Mouse (Mus musculus) right cerebral cortex, postnatal 36 days (tissue): Measurements from ENCODE around the gene Slc9a9.

Source experiments
- DNase-seq, 2 experiments: peaks; one replicate each; pipeline ENCODE4 v3.0.0; 2022; ENCODE audit warnings: low spot score in 2 of 2, mixed read lengths in 1 of 2

Gene Slc9a9

DNA sequence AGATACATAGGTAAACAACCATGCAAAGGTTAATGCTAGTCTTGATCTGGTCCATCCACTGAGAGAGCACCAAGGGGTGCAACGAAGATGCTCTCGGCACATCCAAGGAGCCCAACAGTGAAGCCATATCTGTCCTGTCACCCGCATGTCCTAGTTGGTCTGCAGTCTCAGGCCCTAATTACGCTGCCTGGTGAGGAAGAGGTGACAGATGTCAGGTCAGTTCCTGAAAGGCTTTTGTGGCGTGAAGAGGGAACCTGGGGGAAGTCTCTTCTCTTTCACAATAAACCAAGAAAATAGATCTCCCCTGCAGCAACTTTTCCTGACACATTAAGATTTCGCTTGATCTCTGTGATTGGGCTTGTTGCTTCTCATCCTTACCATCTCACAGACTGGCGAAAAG, 277.5 kb downstream of the Slc9a9 start:
- no peak for DNase-seq

GRCm38 (mm10) chr9:94950676-94951075, 281.0 kb downstream of the Slc9a9 start:
- DNase-seq, result no peak

- DNase-seq, result no peak
Measured at GRCm38 (mm10) chr9:94955645-94956044, 285.9 kb downstream of the Slc9a9 start.

DNA sequence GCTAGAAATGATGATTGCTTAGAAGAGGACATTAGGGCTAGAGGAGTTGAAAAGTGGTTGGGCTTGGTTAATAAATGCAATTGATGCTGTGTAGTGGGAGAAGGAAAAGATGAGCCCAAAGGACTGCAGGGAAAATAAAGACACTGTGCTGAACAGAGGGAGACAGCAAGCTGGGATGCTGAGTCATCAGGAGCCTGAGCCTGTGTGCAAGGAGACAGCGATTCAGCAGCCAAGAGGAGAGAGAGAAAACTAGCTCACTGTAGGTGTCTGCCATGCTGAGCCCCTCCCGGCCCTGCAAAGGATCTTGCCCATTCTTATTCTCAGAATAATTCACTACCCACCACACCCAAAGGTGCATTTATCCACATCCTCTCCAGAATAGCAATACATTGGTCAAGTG, 288.7 kb downstream of the Slc9a9 start:
- peak; percentile 36 to 48 for DNase-seq

GRCm38 (mm10) chr9:94968596-94969120, 298.9 kb downstream of the Slc9a9 start:
- DNase-seq, result no peak

DNA sequence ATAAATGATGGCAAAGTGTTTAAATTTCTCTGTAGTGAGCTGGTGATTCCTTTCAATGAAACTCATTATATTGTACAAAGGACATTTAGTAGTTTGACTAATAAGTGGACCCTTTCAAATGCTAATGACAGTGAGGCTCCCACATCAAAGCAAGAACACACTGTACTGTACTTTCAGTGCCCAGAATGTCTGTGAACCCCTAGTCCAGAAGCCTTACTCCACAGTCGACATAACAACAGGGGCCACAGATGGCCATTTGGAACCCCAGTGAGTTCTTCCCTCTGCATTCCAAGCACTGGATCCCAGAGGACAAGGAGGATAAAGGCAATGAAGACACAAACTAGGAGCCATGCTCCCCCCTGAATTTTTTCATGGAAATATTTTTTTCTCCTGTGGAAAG, 299.4 kb downstream of the Slc9a9 start:
- DNase-seq, result peak; percentile 18 to 30

- DNase-seq, result peak; percentile 24 to 55
Measured at GRCm38 (mm10) chr9:94972021-94972420, 302.3 kb downstream of the Slc9a9 start.

DNA sequence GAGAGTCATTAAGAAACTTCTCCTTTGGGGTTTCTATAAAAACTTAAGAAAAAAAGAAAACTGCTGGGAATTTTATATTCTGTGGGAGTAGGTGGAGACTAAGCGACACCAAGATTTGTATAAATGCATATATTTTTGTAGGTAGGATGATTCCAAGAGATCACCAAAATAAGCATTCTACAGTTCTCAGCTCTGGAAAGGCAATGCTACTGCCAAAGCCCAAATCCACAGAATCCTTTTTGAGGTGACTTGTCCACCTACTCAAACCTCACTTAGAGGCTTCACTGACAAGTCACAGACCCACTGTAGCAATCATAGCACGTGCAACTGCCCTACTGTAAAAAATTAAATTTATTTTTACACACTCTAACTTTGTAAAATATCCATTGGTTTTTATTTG, 303.0 kb downstream of the Slc9a9 start:
- peak in 1 of 2 experiments; percentile 38 for DNase-seq

GRCm38 (mm10) chr9:94976191-94976590, 306.5 kb downstream of the Slc9a9 start:
- DNase-seq, result no peak

DNA sequence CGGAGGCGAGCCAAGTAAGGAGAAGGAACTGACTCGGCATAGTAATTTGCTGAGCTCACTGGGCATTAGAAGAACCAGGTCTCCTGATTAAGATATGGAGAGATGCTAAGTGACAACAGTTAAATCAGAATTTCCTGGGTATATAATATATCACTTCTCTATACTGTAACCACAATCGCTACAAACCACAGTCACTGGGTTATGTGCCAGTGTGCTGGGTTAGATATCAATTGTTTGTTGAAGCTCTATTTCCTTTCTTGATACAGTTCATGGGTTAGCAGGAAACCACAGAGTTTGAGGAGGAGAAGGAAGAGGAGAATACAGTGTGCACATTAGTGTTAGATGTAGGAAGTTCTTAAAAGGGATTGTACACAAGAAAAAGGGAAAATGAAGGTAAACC, 323.9 kb downstream of the Slc9a9 start:
- DNase-seq, result no peak

DNA sequence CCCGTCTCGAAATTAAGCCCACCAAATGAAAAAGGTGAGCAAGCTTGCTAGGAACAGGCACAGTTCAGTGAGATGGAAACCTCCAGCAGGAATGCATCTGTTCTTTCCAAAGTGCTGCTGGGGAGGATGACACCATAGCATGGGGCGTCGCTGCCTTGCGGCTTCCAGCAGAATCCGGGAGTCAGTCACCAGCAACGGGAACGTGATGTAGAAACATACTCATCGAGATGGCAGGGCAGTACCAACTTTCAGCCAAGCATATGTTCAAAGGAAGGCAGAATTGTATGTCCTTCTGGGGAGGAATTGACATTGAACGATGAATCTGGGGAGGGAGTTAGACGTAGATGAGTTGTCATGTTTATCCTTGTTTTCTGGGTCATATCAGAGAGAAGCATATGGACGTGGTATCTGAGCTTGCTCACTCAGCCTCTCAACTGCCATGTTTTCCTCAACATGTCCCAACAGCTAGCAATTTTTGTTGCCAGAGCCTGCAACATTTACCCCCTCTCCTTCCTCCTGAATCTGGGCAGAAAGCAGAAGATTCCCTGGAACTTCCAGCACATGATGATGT, 350.5 kb downstream of the Slc9a9 start:
- DNase-seq, result peak in 1 of 2 experiments; percentile 23

- DNase-seq, result no peak
Measured at GRCm38 (mm10) chr9:95034140-95034970, 364.6 kb downstream of the Slc9a9 start.

- DNase-seq, result no peak
Measured at GRCm38 (mm10) chr9:95036209-95036608, 366.5 kb downstream of the Slc9a9 start.

DNA sequence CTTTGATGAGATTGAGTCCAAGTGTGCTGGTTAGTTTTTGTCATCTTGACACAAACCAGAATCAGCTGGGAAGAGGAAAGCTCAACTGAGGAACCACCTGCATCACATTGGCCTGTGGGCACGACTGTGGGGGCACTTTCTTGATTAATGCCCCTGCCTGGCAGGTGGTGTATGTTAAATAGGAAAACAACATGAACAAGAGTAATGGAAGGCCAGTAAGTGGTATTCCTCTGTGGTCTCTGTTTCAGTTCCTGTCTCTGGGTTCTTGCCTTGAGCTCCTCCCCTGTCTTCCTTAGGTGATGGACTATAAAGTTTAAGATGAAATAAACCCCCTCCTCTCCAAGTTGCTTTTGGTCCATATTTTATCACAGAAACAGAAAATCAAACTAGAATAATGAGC, 372.7 kb downstream of the Slc9a9 start:
- no peak for DNase-seq

- DNase-seq, result no peak
Measured at GRCm38 (mm10) chr9:95052160-95052559, 382.5 kb downstream of the Slc9a9 start.

- DNase-seq, result no peak
Measured at GRCm38 (mm10) chr9:95053183-95053582, 383.5 kb downstream of the Slc9a9 start.

- DNase-seq, result no peak
Measured at GRCm38 (mm10) chr9:95055843-95056242, 386.1 kb downstream of the Slc9a9 start.

GRCm38 (mm10) chr9:95060702-95061101, 391.0 kb downstream of the Slc9a9 start:
- no peak for DNase-seq

DNA sequence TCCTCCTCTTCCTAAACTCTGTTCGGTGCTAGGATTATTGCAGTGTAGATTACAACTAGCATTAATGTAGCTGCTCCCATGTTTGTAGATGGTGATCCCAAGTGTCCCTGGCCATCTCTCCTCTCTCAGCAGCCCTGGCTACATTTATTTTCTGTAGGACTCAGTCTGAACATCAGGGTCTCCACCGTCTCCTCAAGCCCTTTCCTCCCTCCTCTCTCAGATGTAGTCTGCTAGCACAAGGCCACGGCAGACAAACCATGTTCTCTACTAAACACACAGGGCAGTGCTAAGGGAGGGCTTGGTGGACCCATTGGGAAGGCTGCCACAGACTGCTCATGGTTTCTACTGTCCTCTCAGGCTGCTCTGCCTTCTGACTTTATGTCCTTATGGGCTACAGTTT, 397.3 kb downstream of the Slc9a9 start:
- DNase-seq, result no peak

- no peak for DNase-seq
Measured at GRCm38 (mm10) chr9:95068466-95068865, 398.8 kb downstream of the Slc9a9 start.

GRCm38 (mm10) chr9:95070832-95071519, 401.3 kb downstream of the Slc9a9 start:
- DNase-seq, result no peak

DNA sequence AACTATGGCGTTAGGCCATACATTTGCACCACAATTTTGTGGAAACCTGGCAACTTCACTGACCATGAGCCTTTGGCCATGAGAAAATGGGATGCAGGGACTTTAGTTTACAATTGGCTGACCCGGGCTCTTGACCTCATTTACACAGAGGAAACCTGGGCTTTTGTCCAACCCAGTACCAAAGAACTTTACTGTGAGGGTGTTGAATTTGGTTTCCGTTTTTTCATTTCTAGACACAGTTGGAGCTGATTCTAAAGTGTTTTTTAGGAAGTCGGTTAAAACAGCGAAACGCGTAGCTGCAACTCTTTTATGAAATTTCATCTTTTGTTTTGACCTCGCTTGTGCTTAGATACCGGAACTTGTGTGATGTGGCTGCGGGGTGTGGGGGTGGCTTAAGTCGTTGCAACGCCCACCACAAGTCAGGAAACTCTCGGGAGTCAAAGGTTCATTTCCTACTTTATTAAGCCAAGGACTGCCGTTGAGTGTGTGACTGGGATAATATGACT, 402.8 kb downstream of the Slc9a9 start:
- DNase-seq, result no peak
